Mouse (Mus musculus) spleen, adult 12 weeks (tissue): ENCODE measurements at regions not wholly inside any gene's neighbourhood (a gene's known extent, or its start where the extent isn't known, plus 50 kb on each side); places are given as distances from the start of the nearest gene placed in this dataset.
"Not testable (repeated sequence)": the region's sequence is repeated elsewhere in the genome, so short reads cannot be mapped to it uniquely, and the experiment has no call there.

Experiments
- DNase-seq: peaks from one replicate; pipeline ENCODE4 v3.0.0; 2022; ENCODE audit warnings: low spot score

- no peak for DNase-seq
Measured at GRCm38 (mm10) chr10:7390239-7391091, 83.0 kb downstream of the Ulbp1 start.

GRCm38 (mm10) chr10:7358791-7359190 lies 114.6 kb downstream of the Ulbp1 start:
- not testable (repeated sequence) for DNase-seq

GRCm38 (mm10) chr10:7344290-7344689 lies 129.1 kb downstream of the Ulbp1 start:
- DNase-seq, result not testable (repeated sequence)

- DNase-seq, result not testable (repeated sequence)
Measured at GRCm38 (mm10) chr10:7343736-7344135, 129.7 kb downstream of the Ulbp1 start.

GRCm38 (mm10) chr10:7333077-7333747 lies 121.2 kb upstream of the Cnksr3 start:
- peak; percentile 23 for DNase-seq

GRCm38 (mm10) chr10:7328262-7328661 lies 116.2 kb upstream of the Cnksr3 start:
- no peak for DNase-seq

- DNase-seq, result not testable (repeated sequence)
Measured at GRCm38 (mm10) chr10:7327046-7327445, 115.0 kb upstream of the Cnksr3 start.

GRCm38 (mm10) chr10:7325074-7325473 lies 113.0 kb upstream of the Cnksr3 start:
- DNase-seq, result no peak

GRCm38 (mm10) chr10:7323258-7323657 lies 111.2 kb upstream of the Cnksr3 start:
- DNase-seq, result no peak

GRCm38 (mm10) chr10:7309927-7310326 lies 97.9 kb upstream of the Cnksr3 start:
- no peak for DNase-seq

GRCm38 (mm10) chr10:7305881-7306280 lies 93.8 kb upstream of the Cnksr3 start:
- not testable (repeated sequence) for DNase-seq

GRCm38 (mm10) chr10:7298377-7298776 lies 86.3 kb upstream of the Cnksr3 start:
- no peak for DNase-seq

GRCm38 (mm10) chr10:7295921-7296320 lies 83.9 kb upstream of the Cnksr3 start:
- no peak for DNase-seq

GRCm38 (mm10) chr10:7293203-7293602 lies 81.2 kb upstream of the Cnksr3 start:
- DNase-seq, result no peak

- DNase-seq, result no peak
Measured at GRCm38 (mm10) chr10:7289773-7290411, 77.9 kb upstream of the Cnksr3 start.

- no peak for DNase-seq
Measured at GRCm38 (mm10) chr10:7285112-7285905, 73.3 kb upstream of the Cnksr3 start.

GRCm38 (mm10) chr10:7280429-7280828 lies 68.4 kb upstream of the Cnksr3 start:
- DNase-seq, result no peak

- DNase-seq, result no peak
Measured at GRCm38 (mm10) chr10:7278820-7279219, 66.8 kb upstream of the Cnksr3 start.

- no peak for DNase-seq
Measured at GRCm38 (mm10) chr10:7275357-7275756, 63.3 kb upstream of the Cnksr3 start.

GRCm38 (mm10) chr10:7274422-7274821 lies 62.4 kb upstream of the Cnksr3 start:
- DNase-seq, result no peak

GRCm38 (mm10) chr10:7271156-7271555 lies 59.1 kb upstream of the Cnksr3 start:
- no peak for DNase-seq
